Mouse (Mus musculus) layer of hippocampus, postnatal 10 days (tissue): ENCODE results near the gene Olfr1328. TPM values are rescaled to one million over a fixed set of nuclear protein-coding genes. Genes with fewer than 3 reads are reported as not detected.
"Not testable (repeated sequence)": the region's sequence is repeated elsewhere in the genome, so short reads cannot be mapped to it uniquely, and the experiment has no call there.

Source experiments
- DNase-seq, 2 experiments: peaks; one replicate each; pipeline ENCODE4 v3.0.0; 2021; ENCODE audit warnings: low spot score in 2 of 2
- long read RNA-seq: library from polyadenylated mRNA; stranded (forward); transcript quantifications from one replicate; pipeline ENCODE4 v2.0.0, GENCODE M21; 2023
- total RNA-seq, 2 experiments: library from RNA; stranded (reverse); gene quantifications; 2 replicates each; pipeline ENCODE4 v1.2.3; 2021

The Olfr1328 gene
- not detected for total RNA-seq
- long read RNA-seq = 0 reads

DNA sequence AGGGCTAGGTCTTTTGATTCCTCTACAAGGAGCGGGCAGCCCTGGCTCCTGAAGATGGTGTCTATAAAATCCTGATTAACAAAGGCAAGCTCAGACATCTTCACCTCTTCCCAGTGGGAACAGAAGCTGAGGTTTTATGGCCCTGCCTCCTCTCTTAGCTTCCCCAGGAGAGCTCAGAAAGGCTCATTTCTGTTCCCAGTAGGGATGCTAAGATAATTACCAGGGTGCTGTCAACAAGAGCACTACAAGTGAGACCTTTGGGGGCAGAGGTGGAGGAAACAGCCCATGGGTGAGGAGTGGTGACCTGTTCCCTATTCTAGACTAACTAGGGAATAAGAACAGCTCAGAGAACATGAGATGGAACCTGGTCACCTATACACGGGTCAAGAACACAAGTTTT, at the start of gene Olfr1328:
Olfr1328 (minus strand) TSS at position 101 of the 400 bp plus-strand sequence.
- no peak for DNase-seq

DNA sequence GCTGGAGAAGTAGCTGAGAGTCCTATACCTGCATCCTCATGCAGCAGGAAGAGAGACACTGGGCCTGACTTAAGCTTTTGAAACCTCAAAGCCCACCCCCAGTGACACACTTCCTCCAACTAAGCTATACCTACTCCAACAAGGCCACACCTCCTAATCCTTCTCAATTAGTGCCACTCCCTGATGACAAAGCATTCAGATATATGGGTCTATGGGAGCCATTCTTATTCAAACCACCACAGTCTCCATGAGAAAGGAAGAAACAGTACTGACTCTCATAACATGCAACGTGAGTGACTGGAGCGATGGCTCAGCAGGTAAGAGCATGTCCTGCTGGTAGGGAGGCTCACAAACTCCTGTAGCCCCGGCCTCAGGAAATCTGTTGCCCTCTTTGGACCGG, 46.9 kb upstream of the Olfr1328 start:
- no peak for DNase-seq

DNA sequence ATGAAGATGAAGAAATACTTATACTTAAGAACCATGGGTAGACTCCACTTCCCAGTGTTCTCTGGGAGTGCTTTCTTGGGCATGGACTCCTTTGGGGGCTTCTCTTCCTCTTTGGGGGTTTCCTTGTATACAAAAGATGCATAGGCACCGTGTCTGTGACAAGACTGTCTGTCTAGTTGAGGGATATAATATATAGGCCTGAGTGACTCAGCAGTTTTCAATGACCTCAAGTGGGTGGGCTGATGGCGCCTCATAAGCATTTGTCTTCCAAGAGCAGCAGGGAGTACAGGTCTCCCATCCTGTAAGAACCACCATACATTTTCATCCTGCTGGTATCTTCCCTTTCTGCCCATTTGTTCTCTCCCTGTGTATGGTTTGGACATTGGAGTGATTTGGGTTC, 34.9 kb upstream of the Olfr1328 start:
- DNase-seq = no peak

DNA sequence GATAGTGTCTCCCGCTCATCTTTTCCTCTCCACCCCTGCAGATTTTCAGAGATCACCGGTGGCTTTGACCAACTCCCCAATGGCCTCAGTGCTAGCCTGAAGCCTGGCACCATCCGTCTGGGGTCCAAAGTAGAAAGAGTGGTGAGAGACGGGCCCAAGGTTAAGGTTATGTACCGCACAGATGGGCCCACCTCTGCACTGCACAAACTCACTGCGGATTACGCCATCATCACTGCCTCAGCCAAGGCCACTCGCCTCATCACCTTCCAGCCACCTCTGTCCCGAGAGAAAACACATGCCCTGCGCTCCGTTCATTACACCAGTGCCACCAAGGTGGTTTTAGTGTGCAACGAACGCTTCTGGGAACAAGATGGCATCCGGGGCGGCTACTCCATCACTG, 29.3 kb upstream of the Olfr1328 start:
- no peak for DNase-seq

DNA sequence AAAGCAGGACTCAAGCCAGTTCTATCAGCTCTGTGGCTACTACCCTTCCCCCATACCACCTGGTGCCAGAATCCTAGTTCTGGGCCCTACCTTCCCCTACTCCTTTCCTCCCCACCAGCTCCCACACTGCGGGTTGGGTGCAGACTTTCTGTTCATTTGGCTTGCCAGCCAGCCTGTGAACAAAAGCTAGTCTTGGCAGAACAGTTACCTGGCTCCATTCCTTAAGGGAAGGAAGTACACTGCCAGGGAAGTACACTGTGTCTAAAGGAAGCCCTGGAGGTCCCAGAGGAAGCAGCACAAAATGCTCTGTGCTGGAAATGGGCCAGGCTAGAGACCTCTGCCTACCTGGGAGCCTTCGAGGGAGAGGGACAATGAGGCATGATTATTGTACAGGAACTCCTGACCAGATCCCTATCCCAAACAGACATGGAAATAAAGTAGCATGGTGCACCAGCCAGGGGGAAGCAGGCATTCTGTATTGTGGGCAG, 22.8 kb upstream of the Olfr1328 start, which contains the start of gene Lao1:
Lao1 (plus strand) TSS at position 438 of the 488 bp plus-strand sequence.
- DNase-seq = peak; percentile 53 to 60

DNA sequence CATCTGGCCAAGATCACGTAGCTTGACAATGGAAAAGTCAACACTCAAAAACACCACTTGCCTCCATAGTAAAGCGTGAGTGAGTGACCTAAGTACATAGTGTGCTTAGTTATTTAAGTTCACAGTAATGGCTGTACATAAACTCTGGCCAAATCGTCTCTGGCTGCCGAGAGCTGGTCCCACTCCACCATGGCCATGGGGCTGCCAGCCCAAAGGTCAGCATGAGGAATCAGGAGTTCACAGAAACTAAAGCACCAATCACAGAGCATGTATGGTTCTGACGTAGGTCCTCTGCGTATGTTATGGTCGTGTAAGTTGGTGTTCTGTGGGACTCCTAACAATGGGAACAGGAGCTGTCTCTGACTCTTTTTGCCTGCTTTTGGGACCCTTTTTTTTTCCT, 20.4 kb upstream of the Olfr1328 start:
- DNase-seq = no peak

DNA sequence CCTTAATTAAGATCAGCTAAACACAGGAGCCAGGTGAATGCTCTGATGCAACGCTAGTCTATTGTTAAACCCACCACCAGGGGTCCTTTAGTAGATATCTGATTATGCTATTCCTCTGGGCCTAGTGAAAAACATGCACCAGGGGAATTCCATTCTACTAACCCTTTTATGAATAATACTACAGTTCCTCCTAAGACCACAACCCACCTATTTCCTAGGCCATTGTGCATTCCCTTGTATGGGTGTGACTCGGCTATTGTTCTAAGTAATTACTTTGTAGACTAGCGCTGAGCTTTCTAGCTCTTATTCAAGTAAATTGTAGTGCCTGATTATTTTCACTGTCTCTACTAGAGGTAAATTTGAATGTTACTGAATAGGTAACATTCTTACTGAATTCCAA, 7.1 kb downstream of the Olfr1328 start:
- DNase-seq = not testable (repeated sequence)

DNA sequence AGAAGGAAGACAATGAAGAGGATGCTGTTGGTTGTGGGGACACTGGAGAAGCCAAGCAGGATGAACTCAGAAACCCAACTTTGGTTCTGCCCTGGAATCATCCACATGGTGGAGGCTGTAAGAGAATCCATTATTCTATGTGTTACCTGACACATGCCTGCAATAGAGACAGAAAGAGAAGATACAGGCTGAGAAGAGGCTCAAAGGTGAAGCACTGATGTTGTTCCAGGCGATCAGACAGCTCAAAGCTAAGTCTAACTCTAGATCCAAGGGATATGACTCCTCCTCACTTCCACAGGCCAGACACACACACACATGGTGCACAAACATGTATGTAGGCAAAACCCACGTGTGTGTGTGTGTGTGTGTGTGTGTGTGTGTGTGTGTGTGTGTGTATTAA, 21.0 kb downstream of the Olfr1328 start, which contains the start of gene Olfr1329:
Olfr1329 (minus strand) TSS at position 101 of the 400 bp plus-strand sequence.
- not testable (repeated sequence) for DNase-seq

DNA sequence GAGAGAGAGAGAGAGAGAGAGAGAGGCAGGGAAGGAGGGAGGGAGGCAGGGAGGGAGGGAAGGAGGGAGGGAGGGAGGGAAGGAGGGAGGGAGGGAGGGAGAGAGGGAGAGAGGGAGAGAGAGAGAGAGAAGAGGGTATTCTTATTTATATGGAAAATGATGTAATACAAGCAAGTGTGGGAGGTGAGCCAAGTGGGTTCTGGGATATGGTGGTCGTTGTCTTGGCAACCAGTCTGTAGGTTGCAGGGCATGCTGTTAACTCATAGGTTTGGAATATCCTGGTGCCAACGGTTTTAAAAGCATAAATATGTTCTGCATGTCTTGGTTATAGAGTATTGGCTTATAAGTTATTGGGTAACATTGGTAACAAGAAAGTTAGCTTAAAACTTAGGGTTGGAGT, 36.4 kb downstream of the Olfr1328 start:
- no peak for DNase-seq

DNA sequence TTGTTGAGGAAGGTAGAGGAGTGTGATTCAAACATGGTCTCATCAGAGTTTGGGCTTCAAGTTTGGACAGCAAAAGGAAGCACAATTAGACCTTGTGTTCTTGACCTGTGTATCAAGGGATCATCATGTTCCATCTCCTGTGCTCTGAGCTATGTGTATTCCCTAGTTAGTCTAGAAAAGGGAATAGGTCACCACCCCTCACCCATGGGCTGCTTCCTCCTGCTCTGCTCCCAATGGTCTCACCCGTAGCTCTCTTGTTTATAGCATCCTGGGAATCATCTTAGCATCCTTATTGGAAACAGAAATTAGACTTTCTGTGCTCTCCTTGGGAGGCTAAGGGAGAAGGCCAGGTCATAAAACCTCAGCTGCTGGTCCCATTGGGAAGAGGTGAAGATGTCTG, 50.1 kb downstream of the Olfr1328 start, which contains the start of gene Olfr1330:
Olfr1330 (plus strand) TSS at position 301 of the 400 bp plus-strand sequence.
- DNase-seq = no peak

Other genes with a start within 250 kb of the Olfr1328 start
- gene Olfr1342, start 245.9 kb downstream of the Olfr1328 start, total RNA-seq = not detected
- not detected for gene Olfr1341, start 235.1 kb downstream of the Olfr1328 start, total RNA-seq
- gene Olfr1340, start 218.5 kb downstream of the Olfr1328 start, total RNA-seq = not detected
- gene Olfr1339, start 206.4 kb downstream of the Olfr1328 start, total RNA-seq = not detected
- gene Olfr1338, start 179.9 kb downstream of the Olfr1328 start, total RNA-seq = not detected
- not detected for gene Olfr1337, start 156.0 kb downstream of the Olfr1328 start, total RNA-seq
- not detected for gene Olfr1335, start 128.7 kb downstream of the Olfr1328 start, total RNA-seq
- gene Olfr1333, start 102.3 kb downstream of the Olfr1328 start, total RNA-seq = not detected
- not detected for gene Olfr1331, start 74.0 kb downstream of the Olfr1328 start, total RNA-seq
- gene Olfr1330, start 50.0 kb downstream of the Olfr1328 start, total RNA-seq = not detected
- gene Olfr1329, start 21.1 kb downstream of the Olfr1328 start, total RNA-seq = not detected
- 1 to 10 TPM in 1 of 2 experiments, under 1 TPM in 1; 0.46 to 1.1 TPM for gene Lao1, start 23.0 kb upstream of the Olfr1328 start, total RNA-seq
- 10 to 100 TPM; 53.4 to 60.4 TPM for gene Slc2a1, start 170.1 kb upstream of the Olfr1328 start, total RNA-seq
- 1 to 10 TPM; 6.2 to 7.7 TPM for gene Zfp691, start 235.6 kb upstream of the Olfr1328 start, total RNA-seq